Mouse (Mus musculus) neural tube, embryonic 14.5 days (tissue): ENCODE measurements around the gene Glo1. TPM values are rescaled to one million over a fixed set of nuclear protein-coding genes. Genes with fewer than 3 reads are reported as not detected.

Experiments used
- ATAC-seq: fragments of 200-750 bp; cut with Nextera tagmentation; 2 replicates; pipeline ENCODE4 v1.8.0; 2017; ENCODE audit warnings: low read depth, mild to moderate bottlenecking, moderate TSS enrichment, moderate library complexity
- H3K27ac ChIP-seq: fragments of 300-500 bp; sonication (generic); 2 replicates; pipeline ENCODE4 v1.5.1; 2014; ENCODE audit warnings: low read depth, mild to moderate bottlenecking, control low read depth, low read length, moderate library complexity, mixed read lengths
- H3K27me3 ChIP-seq: fragments of 300-500 bp; sonication (generic); 2 replicates; pipeline ENCODE4 v1.6.1; 2014; ENCODE audit warnings: low read length; ENCODE audit not compliant: control insufficient read depth, insufficient read depth
- H3K36me3 ChIP-seq: fragments of 300-500 bp; sonication (generic); 2 replicates; pipeline ENCODE4 v1.6.1; 2014; ENCODE audit warnings: low read length, mixed read lengths; ENCODE audit not compliant: control insufficient read depth, insufficient read depth
- H3K4me1 ChIP-seq: fragments of 300-500 bp; sonication (generic); 2 replicates; pipeline ENCODE4 v1.6.1; 2014; ENCODE audit warnings: low read length; ENCODE audit not compliant: control insufficient read depth, insufficient read depth
- H3K4me2 ChIP-seq: fragments of 300-500 bp; sonication (generic); 2 replicates; pipeline ENCODE4 v1.6.1; 2014; ENCODE audit warnings: mild to moderate bottlenecking, low read depth, low read length, control low read depth
- H3K4me3 ChIP-seq: fragments of 300-500 bp; sonication (generic); 2 replicates; pipeline ENCODE4 v1.5.1; 2014; ENCODE audit warnings: low read depth, low read length, control low read depth, mixed read lengths
- H3K9ac ChIP-seq: fragments of 300-500 bp; sonication (generic); replicated peaks from 2 replicates; pipeline ENCODE4 v1.6.1; 2014; ENCODE audit warnings: low read depth, mild to moderate bottlenecking, control low read depth, low read length, mixed read lengths
- H3K9me3 ChIP-seq: fragments of 300-500 bp; sonication (generic); 2 replicates; pipeline ENCODE4 v1.6.1; 2016; ENCODE audit warnings: low read length; ENCODE audit not compliant: control insufficient read depth
- WGBS: fragments of 180-500 bp; shearing (Covaris S2); extraction: QIAGEN DNeasy Blood & Tissue Kit; methylation state at CpG from one replicate; pipeline ENCODE4 v1.1.7; 2014; 5-methylcytosine and 5-hydroxymethylcytosine counted together
- polyA plus RNA-seq: library from polyadenylated mRNA; unstranded; fragments of >200 nt; fragmentation: Nextera tagmentation; extraction: Ambion mirVana; gene quantifications from 2 replicates; pipeline ENCODE4 v1.2.1, GENCODE M21; 2014

Glo1 gene
- polyA plus RNA-seq, 1 experiment from 2014 or later, result 159 TPM

DNA sequence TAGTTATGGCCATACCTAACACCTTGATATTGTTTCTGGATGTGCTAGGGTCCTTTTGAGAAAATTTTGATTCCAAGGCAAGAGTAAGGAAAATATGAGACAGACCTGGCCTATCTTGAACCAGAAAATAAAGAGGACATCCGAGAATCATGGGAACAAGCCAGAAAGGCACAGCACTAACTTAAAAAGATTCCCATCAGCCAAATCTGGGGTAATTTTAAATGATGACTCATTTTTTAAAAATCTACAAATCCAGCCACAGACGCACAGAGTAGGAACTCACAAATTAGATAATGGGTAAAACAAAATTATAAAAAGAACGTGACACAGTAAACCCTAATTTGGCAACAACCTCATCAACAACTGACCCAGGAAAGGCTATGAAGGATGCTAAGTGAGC is 62.3 kb downstream of the Glo1 start:
- WGBS, result 95% methylated on average over 3 of the region's 3 CpGs

DNA sequence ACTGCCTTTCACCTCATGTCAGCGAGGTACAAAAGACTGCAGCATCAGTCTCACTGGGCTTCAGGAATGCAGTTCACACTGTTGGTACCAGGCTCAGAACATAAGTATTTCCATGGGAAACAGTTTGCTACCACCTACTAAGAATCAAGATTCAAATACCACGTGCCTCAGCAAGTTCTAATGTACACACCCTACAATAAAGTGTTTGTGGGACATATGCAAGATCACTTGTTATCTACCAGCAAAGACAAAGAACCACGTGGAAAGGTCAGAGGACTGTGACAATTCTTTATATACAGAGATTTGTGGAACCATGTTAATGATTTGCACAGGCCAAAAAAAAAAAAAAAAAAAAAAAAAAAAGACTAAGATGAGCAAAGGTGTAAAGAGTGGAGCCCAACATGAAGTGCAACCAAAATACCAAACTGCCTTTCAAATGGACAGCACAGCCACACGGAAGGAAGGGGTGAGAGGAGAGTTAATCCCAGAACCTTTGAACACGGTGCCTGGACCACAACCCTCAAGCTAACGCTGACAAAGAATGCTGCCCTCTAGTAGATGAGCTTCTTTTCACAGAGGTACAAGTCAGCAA is 63.1 kb downstream of the Glo1 start:
- no peak for ATAC-seq
- WGBS, result 81% methylated on average over 6 of the region's 6 CpGs
- Histone ChIP-seq H3K9me3 (no peaks in the 10 kb centered on the region), H3K4me3 (no peak overlapping the region), H3K9ac (no peak overlapping the region), H3K27ac (no peak overlapping the region), H3K36me3 (no peaks in the 10 kb centered on the region), H3K4me1 (no peaks in the 10 kb centered on the region), H3K27me3 (no peaks in the 10 kb centered on the region), H3K4me2 (no peak overlapping the region)

More for the DNA sequence above, 62.3 kb downstream of the Glo1 start:
- H3K9ac ChIP-seq, result no peak overlapping the region
- H3K27ac ChIP-seq, result no peak overlapping the region
- no peak for ATAC-seq
- no peak overlapping the region for H3K4me2 ChIP-seq
- no peaks in the 10 kb centered on the region for H3K27me3 ChIP-seq
- H3K36me3 ChIP-seq, result no peaks in the 10 kb centered on the region
- H3K9me3 ChIP-seq, result no peaks in the 10 kb centered on the region
- no peak overlapping the region for H3K4me3 ChIP-seq
- no peaks in the 10 kb centered on the region for H3K4me1 ChIP-seq

DNA sequence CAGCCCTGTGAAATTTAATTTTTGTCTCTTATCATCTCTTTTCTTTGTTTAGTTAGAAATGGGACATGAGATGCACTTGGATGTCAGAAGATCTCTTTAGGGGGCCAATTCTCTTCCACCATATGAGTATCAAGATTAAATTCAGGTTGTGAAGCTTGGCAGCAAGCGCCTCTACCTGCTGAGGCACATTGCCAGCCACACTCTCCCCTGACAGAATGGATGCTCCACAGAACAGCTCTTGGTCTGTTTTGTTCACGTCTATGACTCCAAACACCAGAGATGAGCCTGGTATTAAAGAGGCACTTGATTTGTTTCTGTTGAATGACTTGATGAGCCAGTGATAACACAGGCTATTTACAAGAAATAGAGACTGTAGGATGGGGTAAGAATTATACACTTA is 63.9 kb downstream of the Glo1 start:
- H3K27me3 ChIP-seq, result no peaks in the 10 kb centered on the region
- no peak overlapping the region for H3K9ac ChIP-seq
- ATAC-seq, result no peak
- no peak overlapping the region for H3K4me3 ChIP-seq
- no peaks in the 10 kb centered on the region for H3K36me3 ChIP-seq
- H3K4me2 ChIP-seq, result no peak overlapping the region
- whole genome bisulfite sequencing, result 82% methylated on average over 2 of the region's 2 CpGs
- H3K9me3 ChIP-seq, result no peaks in the 10 kb centered on the region
- no peak overlapping the region for H3K27ac ChIP-seq
- H3K4me1 ChIP-seq, result no peaks in the 10 kb centered on the region

DNA sequence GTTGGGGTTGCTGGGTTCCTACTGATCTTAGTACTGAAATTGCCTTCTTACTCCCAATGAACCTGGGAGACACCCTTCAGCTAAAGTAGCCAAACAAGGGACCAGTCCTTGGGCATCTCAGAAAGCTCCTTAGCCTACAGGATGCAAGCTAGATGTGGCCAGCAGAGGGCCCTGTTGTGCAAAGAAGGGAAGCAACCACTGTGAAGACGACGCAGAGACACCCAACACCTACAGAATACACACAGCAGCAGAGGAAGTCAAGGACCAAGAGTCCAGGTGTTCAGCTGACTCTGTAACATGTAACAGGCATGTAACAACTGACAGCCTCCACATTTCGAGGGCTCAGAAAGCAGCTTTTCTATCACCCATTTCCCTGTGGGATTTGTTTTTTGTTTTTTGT is 67.1 kb downstream of the Glo1 start:
- Histone ChIP-seq H3K9me3 (no peaks in the 10 kb centered on the region), H3K9ac (no peak overlapping the region), H3K27ac (no peak overlapping the region), H3K4me1 (no peaks in the 10 kb centered on the region), H3K27me3 (no peaks in the 10 kb centered on the region), H3K36me3 (no peaks in the 10 kb centered on the region), H3K4me2 (no peak overlapping the region), H3K4me3 (no peak overlapping the region)
- ATAC-seq, result no peak
- WGBS, result 43% methylated on average over 3 of the region's 3 CpGs

DNA sequence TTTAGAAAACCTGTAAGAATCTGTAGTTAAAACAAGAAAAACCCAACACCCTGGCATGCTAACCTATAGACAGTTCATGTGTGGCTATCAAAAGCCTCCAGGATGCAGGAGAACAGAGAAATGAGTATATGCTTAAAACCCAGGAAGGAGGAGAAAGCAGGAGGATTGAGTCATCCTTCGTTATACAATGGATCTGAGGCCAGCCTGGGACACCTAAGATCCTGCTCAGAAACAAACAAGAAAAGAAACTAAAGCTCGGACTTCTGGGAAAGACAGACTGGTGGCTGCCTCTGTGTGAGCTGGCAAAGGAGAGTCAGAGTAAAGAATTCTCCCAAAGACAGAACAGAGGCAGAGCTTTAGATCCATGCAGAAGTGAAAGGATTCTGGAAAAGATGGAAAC is 68.0 kb downstream of the Glo1 start:
- Histone ChIP-seq H3K27ac (no peak overlapping the region), H3K36me3 (no peaks in the 10 kb centered on the region), H3K4me2 (no peak overlapping the region), H3K9ac (no peak overlapping the region), H3K4me1 (no peaks in the 10 kb centered on the region), H3K27me3 (no peaks in the 10 kb centered on the region), H3K9me3 (no peaks in the 10 kb centered on the region), H3K4me3 (no peak overlapping the region)
- 93% methylated on average over 2 of the region's 2 CpGs for WGBS
- ATAC-seq, result no peak

DNA sequence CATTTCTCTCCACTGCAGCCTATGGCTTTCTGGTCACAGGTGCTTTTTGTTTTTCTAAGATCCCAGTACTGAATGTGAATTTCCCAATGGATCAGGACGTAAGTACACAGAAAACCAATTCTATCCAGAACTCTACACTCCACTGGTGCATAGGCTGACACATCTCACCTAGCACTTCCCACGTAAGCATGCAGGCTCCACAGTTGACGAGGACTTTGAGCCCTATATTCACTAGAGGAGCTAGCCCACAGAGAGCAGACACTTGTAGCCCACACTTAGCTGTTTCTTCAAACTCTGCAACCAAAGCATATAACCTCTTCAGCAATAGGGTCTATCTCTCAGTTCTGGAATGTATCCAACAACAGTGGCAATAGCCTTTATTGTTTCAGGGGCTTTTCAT is 70.2 kb downstream of the Glo1 start:
- Histone ChIP-seq H3K9me3 (no peaks in the 10 kb centered on the region), H3K4me2 (no peak overlapping the region), H3K27ac (no peak overlapping the region), H3K9ac (no peak overlapping the region), H3K36me3 (no peaks in the 10 kb centered on the region), H3K4me3 (no peak overlapping the region), H3K4me1 (no peaks in the 10 kb centered on the region), H3K27me3 (no peaks in the 10 kb centered on the region)
- no peak for ATAC-seq
- WGBS, result 92% methylated on average over 3 of the region's 3 CpGs

DNA sequence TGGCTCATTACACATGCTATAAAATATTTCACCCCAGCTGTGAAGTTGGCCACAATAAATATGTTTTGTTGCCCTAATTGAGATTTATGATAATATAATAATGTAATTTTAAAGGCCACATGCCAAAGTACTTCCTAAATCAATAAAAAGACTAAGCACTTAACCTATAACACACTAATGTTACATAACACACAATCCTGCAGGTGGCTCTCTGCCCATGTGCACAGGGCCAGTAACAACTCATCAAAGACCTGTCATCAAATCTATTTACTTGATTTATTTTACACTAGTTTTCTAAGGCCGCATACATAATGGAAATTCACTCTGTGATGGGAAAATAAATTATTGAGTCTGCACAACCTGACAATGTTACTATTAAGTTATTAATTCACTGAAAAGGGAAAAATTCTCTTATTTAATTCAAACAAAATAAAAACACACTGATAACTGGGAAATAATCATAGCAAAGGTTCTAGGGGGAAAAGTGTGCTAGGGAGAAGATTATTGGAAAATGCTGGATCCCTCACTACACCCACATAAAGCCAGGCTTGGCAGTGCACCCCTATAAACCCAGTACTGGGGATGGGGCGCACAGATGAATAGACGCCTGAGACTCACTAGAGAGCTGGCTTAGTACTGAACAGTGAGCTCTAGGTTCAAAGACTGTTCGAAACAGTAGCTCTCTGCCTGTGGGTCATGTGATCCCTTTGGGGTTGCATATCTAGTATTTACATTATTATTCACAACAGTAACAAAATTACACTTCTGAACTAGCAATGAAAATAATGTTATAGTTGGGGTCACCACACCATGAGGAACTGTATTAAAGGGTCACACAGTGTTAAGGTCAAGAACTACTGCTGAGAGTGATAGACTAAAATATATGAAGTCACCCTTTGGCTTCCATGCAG is 73.4 kb downstream of the Glo1 start:
- H3K9ac ChIP-seq, result no peak overlapping the region
- H3K4me1 ChIP-seq, result no peaks in the 10 kb centered on the region
- H3K4me3 ChIP-seq, result no peak overlapping the region
- H3K27ac ChIP-seq, result no peak overlapping the region
- no peaks in the 10 kb centered on the region for H3K27me3 ChIP-seq
- no peaks in the 10 kb centered on the region for H3K36me3 ChIP-seq
- H3K4me2 ChIP-seq, result no peak overlapping the region
- ATAC-seq, result no peak
- no peaks in the 10 kb centered on the region for H3K9me3 ChIP-seq
- 79% methylated on average over 4 of the region's 4 CpGs for WGBS

DNA sequence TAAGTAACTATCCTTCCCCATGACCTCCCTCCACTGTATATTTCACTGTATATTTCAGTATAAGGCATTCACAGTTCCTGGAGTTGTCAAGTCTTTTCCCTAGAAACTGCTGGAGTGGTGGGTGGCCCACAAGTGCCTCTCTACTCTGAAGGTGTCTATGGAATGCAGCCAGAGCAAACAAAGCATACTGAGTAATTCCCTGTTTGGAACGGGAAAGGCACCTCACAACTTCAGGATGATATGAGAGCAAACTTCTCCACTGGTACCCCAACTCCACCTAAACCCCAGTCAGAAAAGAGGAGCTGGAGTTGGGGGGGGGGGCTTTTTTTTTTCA is 75.9 kb downstream of the Glo1 start:
- ATAC-seq, result no peak

DNA sequence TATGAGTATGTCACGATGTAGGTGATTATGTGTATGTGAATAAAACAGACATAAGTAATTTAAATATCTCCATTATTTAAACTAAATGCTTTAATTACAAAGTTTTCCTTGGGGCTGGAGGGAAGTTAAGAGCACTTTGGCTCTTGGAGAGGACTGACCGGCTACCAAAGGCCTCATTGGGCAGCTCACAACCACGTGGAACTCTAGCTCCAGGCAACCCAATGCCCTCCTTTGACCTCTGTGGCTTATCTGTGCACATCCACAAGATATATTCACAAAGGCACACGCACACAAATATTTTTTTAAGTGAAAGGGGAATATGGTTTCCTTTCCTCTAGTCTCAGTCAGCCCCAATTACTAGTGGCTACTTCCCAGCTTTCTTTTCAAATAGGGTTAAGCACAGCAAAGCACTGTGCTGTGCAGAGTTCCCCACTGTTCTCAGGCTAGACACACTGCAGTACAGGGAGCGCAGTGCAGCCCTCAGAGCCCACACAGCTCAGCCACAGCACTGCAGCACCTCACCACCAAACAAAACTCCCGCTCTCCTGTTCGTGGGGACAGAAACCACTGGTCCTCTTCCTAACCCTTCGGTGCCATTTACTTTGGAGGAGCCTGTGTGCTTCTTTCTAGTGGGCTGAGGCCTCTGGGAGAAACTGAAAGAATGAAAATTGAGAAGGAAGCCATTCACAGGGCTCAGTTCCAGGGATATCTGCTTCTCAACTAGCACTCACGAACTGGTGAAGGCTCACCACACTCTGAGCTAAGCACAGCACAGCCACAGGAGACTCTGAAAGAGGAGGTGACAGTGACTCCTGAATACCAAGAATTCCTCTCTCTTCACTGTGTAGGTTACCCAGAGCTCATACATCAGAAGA is 76.5 kb downstream of the Glo1 start:
- Histone ChIP-seq H3K36me3 (no peaks in the 10 kb centered on the region), H3K4me1 (no peaks in the 10 kb centered on the region), H3K27me3 (no peaks in the 10 kb centered on the region), H3K27ac (no peak overlapping the region), H3K4me3 (no peak overlapping the region), H3K9me3 (no peaks in the 10 kb centered on the region), H3K4me2 (no peak overlapping the region), H3K9ac (no peak overlapping the region)
- 51% methylated on average over 9 of the region's 9 CpGs for WGBS
- no peak for ATAC-seq

More for the DNA sequence above, 75.9 kb downstream of the Glo1 start:
- no peaks in the 10 kb centered on the region for H3K27me3 ChIP-seq
- no peak overlapping the region for H3K9ac ChIP-seq
- 31% methylated on average over 1 of the region's 1 CpGs for WGBS
- no peaks in the 10 kb centered on the region for H3K36me3 ChIP-seq
- H3K27ac ChIP-seq, result no peak overlapping the region
- H3K4me1 ChIP-seq, result no peaks in the 10 kb centered on the region
- no peaks in the 10 kb centered on the region for H3K9me3 ChIP-seq
- H3K4me3 ChIP-seq, result no peak overlapping the region
- H3K4me2 ChIP-seq, result no peak overlapping the region
